Mouse (Mus musculus): ENCODE data around the gene Gamt. TPM values are rescaled to one million over a fixed set of nuclear protein-coding genes. Genes with fewer than 3 reads are reported as not detected.
"Not testable (repeated sequence)": the region's sequence is repeated elsewhere in the genome, so short reads cannot be mapped to it uniquely, and the experiment has no call there.

Gene Gamt
- polyA plus RNA-seq, 1 experiment = 13.1 TPM

DNA sequence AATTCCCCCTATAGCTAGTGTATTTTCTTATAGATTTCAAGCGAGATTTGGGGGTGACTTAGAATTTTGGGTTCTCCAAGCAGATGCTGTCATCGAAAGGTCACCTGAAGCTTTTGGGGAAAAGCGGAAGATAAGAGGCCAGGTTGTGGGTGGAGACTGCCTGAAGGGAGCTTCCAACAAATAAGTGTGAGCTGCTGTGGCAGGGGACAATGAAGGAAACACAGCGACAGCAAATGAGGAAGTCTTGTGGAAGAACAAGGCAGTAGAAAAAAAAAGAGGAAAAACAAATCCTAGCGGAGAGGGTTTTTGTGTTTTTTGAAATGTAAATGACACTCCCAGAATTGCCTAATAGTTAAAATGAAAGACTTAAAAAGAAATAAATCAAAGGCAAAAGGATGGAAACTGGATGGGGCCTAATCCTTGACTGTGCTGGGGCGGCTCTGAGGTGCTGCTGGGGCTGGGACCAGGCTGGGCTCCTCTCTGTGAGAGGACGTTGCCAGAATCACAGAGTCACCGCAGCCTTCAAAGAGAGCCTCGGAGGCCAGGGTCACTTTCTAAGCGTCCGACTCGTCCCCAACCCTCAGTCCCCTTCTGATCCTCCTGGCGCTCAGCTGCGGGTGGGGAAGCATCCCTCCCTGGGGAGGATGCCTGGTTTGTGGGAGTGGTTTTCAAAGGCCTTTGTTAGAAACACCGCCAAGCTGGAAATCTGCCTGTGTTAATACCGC, 45.6 kb downstream of the Gamt start:
- Histone ChIP-seq H3K27me3 (ENCODE audit: control insufficient read depth, insufficient read depth, low read length) (no peaks in the 10 kb centered on the region), H3K36me3 (ENCODE audit: control insufficient read depth, insufficient read depth, low read length) (no peaks in the 10 kb centered on the region), H3K4me1 (ENCODE audit: control insufficient read depth, insufficient read depth, insufficient read length, low read length) (no peaks in the 10 kb centered on the region), H3K4me3 (ENCODE audit: low read depth, low read length) (no peak overlapping the region), H3K27ac (ENCODE audit: insufficient read depth, low read depth, low read length) (no peak overlapping the region)
- TF ChIP-seq CTCF (IDR thresholded peaks at IDR 0.05; ENCODE audit: extremely low read depth, insufficient read length, insufficient replicate concordance, low read depth, low read length) (no peak), POLR2A (IDR thresholded peaks at IDR 0.05; ENCODE audit: low read depth, low read length) (no peak)
- WGBS = 53% methylated on average over 16 of the region's 16 CpGs

DNA sequence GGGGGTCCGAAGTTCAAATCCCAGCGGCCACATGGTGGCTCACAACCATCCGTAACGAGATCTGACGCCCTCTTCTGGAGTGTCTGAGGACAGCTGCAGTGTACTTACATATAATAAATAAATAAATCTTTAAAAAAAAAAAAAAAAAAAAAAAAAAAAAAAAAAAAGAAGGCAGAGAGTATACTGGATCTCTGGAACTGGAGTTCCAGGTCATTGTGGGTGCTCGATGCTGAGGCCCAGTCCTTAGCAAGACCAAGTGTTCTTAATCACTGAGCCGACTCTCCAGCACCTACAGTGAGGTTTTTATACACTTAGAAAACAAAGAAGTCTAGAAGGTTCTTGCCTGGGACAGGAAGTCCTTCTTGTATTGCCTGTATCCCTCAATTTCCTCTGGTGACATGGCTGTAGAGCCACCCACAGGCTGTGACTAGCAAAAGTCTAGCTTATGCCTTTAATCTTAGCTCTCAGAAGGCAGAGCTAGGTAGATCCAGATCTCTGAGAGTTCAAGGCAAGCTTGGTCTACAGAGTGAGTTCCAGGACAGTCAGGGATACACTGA, 49.2 kb downstream of the Gamt start:
- WGBS = 70% methylated on average over 7 of the region's 7 CpGs
- H3K27me3 ChIP-seq (ENCODE audit: control insufficient read depth, insufficient read depth, low read length); H3K4me1 ChIP-seq (ENCODE audit: control insufficient read depth, insufficient read depth, insufficient read length, low read length): not testable (repeated sequence)

GRCm38 (mm10) chr10:80208841-80209371, 51.9 kb downstream of the Gamt start:
- Histone ChIP-seq H3K27me3 (ENCODE audit: control insufficient read depth, insufficient read depth, low read length) (no peaks in the 10 kb centered on the region), H3K4me1 (ENCODE audit: control insufficient read depth, insufficient read depth, insufficient read length, low read length) (no peaks in the 10 kb centered on the region), H3K4me3 (ENCODE audit: low read depth, low read length) (no peak overlapping the region), H3K27ac (ENCODE audit: insufficient read depth, low read depth, low read length) (no peak overlapping the region), H3K36me3 (ENCODE audit: control insufficient read depth, insufficient read depth, low read length) (no peaks in the 10 kb centered on the region)
- 44% methylated on average over 24 of the region's 24 CpGs for WGBS
- no peak for TF ChIP-seq POLR2A (IDR thresholded peaks at IDR 0.05; ENCODE audit: low read depth, low read length)
- TF ChIP-seq CTCF (IDR thresholded peaks at IDR 0.05; ENCODE audit: extremely low read depth, insufficient read length, insufficient replicate concordance, low read depth, low read length) = no peak

More for the DNA sequence above, 49.2 kb downstream of the Gamt start:
- H3K4me3 ChIP-seq (ENCODE audit: low read depth, low read length); H3K27ac ChIP-seq (ENCODE audit: insufficient read depth, low read depth, low read length); H3K36me3 ChIP-seq (ENCODE audit: control insufficient read depth, insufficient read depth, low read length): not testable (repeated sequence)

- Histone ChIP-seq H3K4me3 (ENCODE audit: low read depth, low read length) (no peak overlapping the region), H3K36me3 (ENCODE audit: control insufficient read depth, insufficient read depth, low read length) (no peaks in the 10 kb centered on the region), H3K27ac (ENCODE audit: insufficient read depth, low read depth, low read length) (no peak overlapping the region), H3K27me3 (ENCODE audit: control insufficient read depth, insufficient read depth, low read length) (no peaks in the 10 kb centered on the region), H3K4me1 (ENCODE audit: control insufficient read depth, insufficient read depth, insufficient read length, low read length) (no peaks in the 10 kb centered on the region)
- 84% methylated on average over 4 of the region's 4 CpGs for WGBS
- TF ChIP-seq POLR2A (IDR thresholded peaks at IDR 0.05; ENCODE audit: low read depth, low read length) = no peak
- TF ChIP-seq CTCF (IDR thresholded peaks at IDR 0.05; ENCODE audit: extremely low read depth, insufficient read length, insufficient replicate concordance, low read depth, low read length) = no peak
These were observed 52.6 kb downstream of the Gamt start for GRCm38 (mm10) chr10:80208248-80208647.

Other genes starting within 250 kb of the Gamt start
- 23.2 and 36.8 TPM in 2 replicates for gene Arhgap45, start 244.4 kb downstream of the Gamt start, polyA plus RNA-seq (2012; rRNA removed)
- 140 and 186 TPM in 2 replicates for gene Polr2e, start 221.2 kb downstream of the Gamt start, polyA plus RNA-seq (2012; rRNA removed)
- 388 and 646 TPM in 2 replicates for gene Gpx4, start 213.8 kb downstream of the Gamt start, polyA plus RNA-seq (2012; rRNA removed)
- 61.2 and 126 TPM in 2 replicates for gene Sbno2, start 155.4 kb downstream of the Gamt start, polyA plus RNA-seq (2012; rRNA removed)
- gene Stk11, start 145.2 kb downstream of the Gamt start, polyA plus RNA-seq (2012; rRNA removed) = 77.5 and 124 TPM in 2 replicates
- gene Atp5d, start 122.4 kb downstream of the Gamt start, polyA plus RNA-seq (2012; rRNA removed) = 2,309 and 4,813 TPM in 2 replicates
- gene Cbarp, start 120.2 kb downstream of the Gamt start, polyA plus RNA-seq (2012; rRNA removed) = 3.7 and 6.6 TPM in 2 replicates
- 151 and 372 TPM in 2 replicates for gene Midn, start 112.7 kb downstream of the Gamt start, polyA plus RNA-seq (2012; rRNA removed)
- gene Cirbp, start 95.0 kb downstream of the Gamt start, polyA plus RNA-seq (2012; rRNA removed) = 18.5 and 48.0 TPM in 2 replicates
- 6.8 and 9.0 TPM in 2 replicates for gene 1600002K03Rik, start 88.1 kb downstream of the Gamt start, polyA plus RNA-seq (2012; rRNA removed)
- gene Efna2, start 81.5 kb downstream of the Gamt start, polyA plus RNA-seq (2012; rRNA removed) = 1.5 and 1.8 TPM in 2 replicates
- gene Mum1, start 34.6 kb downstream of the Gamt start, polyA plus RNA-seq (2012; rRNA removed) = 11.6 and 23.7 TPM in 2 replicates
- 800 and 1,176 TPM in 2 replicates for gene Ndufs7, start 11.9 kb downstream of the Gamt start, polyA plus RNA-seq (2012; rRNA removed)
- 46.6 and 89.3 TPM in 2 replicates for gene Dazap1, start 474 bp upstream of the Gamt start, polyA plus RNA-seq (2012; rRNA removed)
- 741 and 887 TPM in 2 replicates for gene Rps15, start 31.4 kb upstream of the Gamt start, polyA plus RNA-seq (2012; rRNA removed)
- 0.65 and 0.96 TPM in 2 replicates for gene Apc2, start 35.0 kb upstream of the Gamt start, polyA plus RNA-seq (2012; rRNA removed)
- 47.4 and 74.1 TPM in 2 replicates for gene 2310011J03Rik, start 59.5 kb upstream of the Gamt start, polyA plus RNA-seq (2012; rRNA removed)
- 18.0 and 27.0 TPM in 2 replicates for gene Pcsk4, start 68.5 kb upstream of the Gamt start, polyA plus RNA-seq (2012; rRNA removed)
- gene Reep6, start 68.9 kb upstream of the Gamt start, polyA plus RNA-seq (2012; rRNA removed) = 186 and 287 TPM in 2 replicates
- 74.2 and 136 TPM in 2 replicates for gene Adamtsl5, start 87.4 kb upstream of the Gamt start, polyA plus RNA-seq (2012; rRNA removed)
- gene Plk5, start 95.4 kb upstream of the Gamt start, polyA plus RNA-seq (2012; rRNA removed) = 0.75 and 5.9 TPM in 2 replicates
- 10.3 and 20.6 TPM in 2 replicates for gene Mex3d, start 126.6 kb upstream of the Gamt start, polyA plus RNA-seq (2012; rRNA removed)
- gene Mbd3, start 138.5 kb upstream of the Gamt start, polyA plus RNA-seq (2012; rRNA removed) = 55.1 and 85.7 TPM in 2 replicates
- gene Uqcr11, start 145.8 kb upstream of the Gamt start, polyA plus RNA-seq (2012; rRNA removed) = 2,051 and 2,588 TPM in 2 replicates
- gene Tcf3, start 172.6 kb upstream of the Gamt start, polyA plus RNA-seq (2012; rRNA removed) = 45.6 and 101 TPM in 2 replicates
- 0.29 and 2.8 TPM in 2 replicates for gene Onecut3, start 233.8 kb upstream of the Gamt start, polyA plus RNA-seq (2012; rRNA removed)